Mouse (Mus musculus) neural tube, embryonic 12.5 days (tissue): ENCODE results near the gene Tmem132b. TPM values are rescaled to one million over a fixed set of nuclear protein-coding genes. Genes with fewer than 3 reads are reported as not detected.

Experiments
- ATAC-seq: fragments of 200-750 bp; cut with Nextera tagmentation; 2 replicates; pipeline ENCODE4 v1.8.0; 2017; ENCODE audit warnings: low read depth, mild to moderate bottlenecking, moderate TSS enrichment, moderate library complexity; ENCODE audit not compliant: low FRiP score
- H3K27ac ChIP-seq: fragments of 300-500 bp; sonication (generic); 2 replicates; pipeline ENCODE4 v1.5.1; 2016
- H3K27me3 ChIP-seq: fragments of 300-500 bp; sonication (generic); replicated peaks from 2 replicates; pipeline ENCODE4 v1.6.1; 2016; ENCODE audit warnings: mild to moderate bottlenecking
- H3K36me3 ChIP-seq: fragments of 300-500 bp; sonication (generic); 2 replicates; pipeline ENCODE4 v1.6.1; 2016; ENCODE audit warnings: mild to moderate bottlenecking
- H3K4me1 ChIP-seq: fragments of 300-500 bp; sonication (generic); 2 replicates; pipeline ENCODE4 v1.6.1; 2016
- H3K4me2 ChIP-seq: fragments of 300-500 bp; sonication (generic); replicated peaks from 2 replicates; pipeline ENCODE4 v1.6.1; 2016; ENCODE audit warnings: mild to moderate bottlenecking
- H3K4me3 ChIP-seq: fragments of 300-500 bp; sonication (generic); 2 replicates; pipeline ENCODE4 v1.5.1; 2016
- H3K9ac ChIP-seq: fragments of 300-500 bp; sonication (generic); 2 replicates; pipeline ENCODE4 v1.6.1; 2016; ENCODE audit warnings: mild to moderate bottlenecking
- H3K9me3 ChIP-seq: fragments of 300-500 bp; sonication (generic); 2 replicates; pipeline ENCODE4 v1.6.1; 2016; ENCODE audit warnings: mild to moderate bottlenecking
- whole genome bisulfite sequencing: fragments of 180-500 bp; shearing (Covaris S2); methylation state at CpG from one replicate; pipeline ENCODE4 v1.1.7; 2016; 5-methylcytosine and 5-hydroxymethylcytosine counted together
- polyA plus RNA-seq: library from polyadenylated mRNA; unstranded; fragments of >200 nt; fragmentation: Nextera tagmentation; extraction: Ambion mirVana; gene quantifications from 2 replicates; pipeline ENCODE4 v1.2.1, GENCODE M21; 2016

The Tmem132b gene
- polyA plus RNA-seq, 1 experiment from 2014 or later = 3.1 TPM

GRCm38 (mm10) chr5:125641531-125642147 lies 110.1 kb downstream of the Tmem132b start:
- no peak overlapping the region for H3K27ac ChIP-seq
- no peaks in the 10 kb centered on the region for H3K9me3 ChIP-seq
- no peak overlapping the region for H3K4me2 ChIP-seq
- WGBS = 70% methylated on average over 18 of the region's 18 CpGs
- no peak overlapping the region for H3K9ac ChIP-seq
- ATAC-seq = no peak
- no peak overlapping the region for H3K4me3 ChIP-seq
- no peaks in the 10 kb centered on the region for H3K36me3 ChIP-seq
- no peaks in the 10 kb centered on the region for H3K27me3 ChIP-seq
- H3K4me1 ChIP-seq = no peaks in the 10 kb centered on the region

GRCm38 (mm10) chr5:125648236-125648635 lies 116.7 kb downstream of the Tmem132b start:
- no peak overlapping the region for H3K27ac ChIP-seq
- H3K4me3 ChIP-seq = no peak overlapping the region
- H3K4me1 ChIP-seq = no peaks in the 10 kb centered on the region
- WGBS = 89% methylated on average over 6 of the region's 6 CpGs
- no peak for ATAC-seq
- H3K36me3 ChIP-seq = no peaks in the 10 kb centered on the region
- H3K4me2 ChIP-seq = no peak overlapping the region
- no peaks in the 10 kb centered on the region for H3K27me3 ChIP-seq
- no peaks in the 10 kb centered on the region for H3K9me3 ChIP-seq
- no peak overlapping the region for H3K9ac ChIP-seq

GRCm38 (mm10) chr5:125649982-125650381 lies 118.4 kb downstream of the Tmem132b start:
- Histone ChIP-seq H3K9me3 (no peaks in the 10 kb centered on the region), H3K27ac (no peak overlapping the region), H3K4me1 (no peaks in the 10 kb centered on the region), H3K36me3 (no peaks in the 10 kb centered on the region), H3K27me3 (no peaks in the 10 kb centered on the region), H3K4me2 (no peak overlapping the region), H3K4me3 (no peak overlapping the region), H3K9ac (no peak overlapping the region)
- ATAC-seq = no peak
- WGBS = 17% methylated on average over 2 of the region's 2 CpGs

GRCm38 (mm10) chr5:125658101-125658500 lies 126.5 kb downstream of the Tmem132b start:
- Histone ChIP-seq H3K4me2 (no peak overlapping the region), H3K9me3 (no peaks in the 10 kb centered on the region), H3K27ac (no peak overlapping the region), H3K36me3 (no peaks in the 10 kb centered on the region), H3K4me1 (no peaks in the 10 kb centered on the region), H3K4me3 (no peak overlapping the region), H3K27me3 (no peaks in the 10 kb centered on the region), H3K9ac (no peak overlapping the region)
- 83% methylated on average over 5 of the region's 5 CpGs for WGBS
- no peak for ATAC-seq

- H3K9ac ChIP-seq = no peak overlapping the region
- no peak for ATAC-seq
- no peak overlapping the region for H3K4me3 ChIP-seq
- WGBS = 34% methylated on average over 14 of the region's 14 CpGs
- no peak overlapping the region for H3K27ac ChIP-seq
- no peaks in the 10 kb centered on the region for H3K36me3 ChIP-seq
- no peak overlapping the region for H3K4me2 ChIP-seq
- no peaks in the 10 kb centered on the region for H3K4me1 ChIP-seq
- H3K9me3 ChIP-seq = no peaks in the 10 kb centered on the region
- H3K27me3 ChIP-seq = no peaks in the 10 kb centered on the region
These were observed 127.6 kb downstream of the Tmem132b start for GRCm38 (mm10) chr5:125658959-125659749.

GRCm38 (mm10) chr5:125675623-125676022 lies 144.0 kb downstream of the Tmem132b start:
- peaks cover 12% of the 10 kb centered on the region for H3K4me1 ChIP-seq
- no peak overlapping the region for H3K9ac ChIP-seq
- no peaks in the 10 kb centered on the region for H3K36me3 ChIP-seq
- H3K27me3 ChIP-seq = no peaks in the 10 kb centered on the region
- no peak overlapping the region; the same call in 1 of the 2 replicates for H3K4me2 ChIP-seq
- H3K4me3 ChIP-seq = no peak overlapping the region
- 0 out of 2 replicates have a peak, but pooled peaks have one; percentile 53 for ATAC-seq
- no peak overlapping the region for H3K27ac ChIP-seq
- H3K9me3 ChIP-seq = no peaks in the 10 kb centered on the region
- 32% methylated on average over 13 of the region's 13 CpGs for WGBS

- no peak for ATAC-seq
- H3K9me3 ChIP-seq = no peaks in the 10 kb centered on the region
- H3K4me3 ChIP-seq = no peak overlapping the region
- no peaks in the 10 kb centered on the region for H3K36me3 ChIP-seq
- no peaks in the 10 kb centered on the region for H3K27me3 ChIP-seq
- H3K27ac ChIP-seq = no peak overlapping the region
- WGBS = 76% methylated on average over 7 of the region's 7 CpGs
- H3K4me2 ChIP-seq = no peak overlapping the region; the same call in 1 of the 2 replicates
- peaks cover 12% of the 10 kb centered on the region for H3K4me1 ChIP-seq
- H3K9ac ChIP-seq = no peak overlapping the region
These were observed 144.6 kb downstream of the Tmem132b start for GRCm38 (mm10) chr5:125676025-125676623.

- Histone ChIP-seq H3K9ac (no peak overlapping the region), H3K9me3 (no peaks in the 10 kb centered on the region), H3K4me1 (0 out of 2 replicates have a peak, but pooled peaks cover 4% of the 10 kb centered on the region), H3K27ac (no peak overlapping the region), H3K4me3 (no peak overlapping the region), H3K4me2 (no peak overlapping the region), H3K27me3 (no peaks in the 10 kb centered on the region), H3K36me3 (no peaks in the 10 kb centered on the region)
- no peak for ATAC-seq
- WGBS = 96% methylated on average over 6 of the region's 6 CpGs
These were observed 149.3 kb downstream of the Tmem132b start for GRCm38 (mm10) chr5:125680889-125681288.

- no peak overlapping the region for H3K27ac ChIP-seq
- no peak overlapping the region for H3K4me3 ChIP-seq
- H3K9ac ChIP-seq = no peak overlapping the region
- ATAC-seq = no peak
- no peaks in the 10 kb centered on the region for H3K27me3 ChIP-seq
- no peaks in the 10 kb centered on the region for H3K9me3 ChIP-seq
- H3K4me2 ChIP-seq = no peak overlapping the region
- no peaks in the 10 kb centered on the region for H3K4me1 ChIP-seq
- no peaks in the 10 kb centered on the region for H3K36me3 ChIP-seq
- WGBS = 88% methylated on average over 6 of the region's 6 CpGs
These were observed 151.9 kb downstream of the Tmem132b start for GRCm38 (mm10) chr5:125683491-125683890.

- Histone ChIP-seq H3K4me3 (no peak overlapping the region), H3K9ac (no peak overlapping the region), H3K4me1 (no peaks in the 10 kb centered on the region), H3K27me3 (no peaks in the 10 kb centered on the region), H3K9me3 (no peaks in the 10 kb centered on the region), H3K4me2 (no peak overlapping the region), H3K36me3 (no peaks in the 10 kb centered on the region), H3K27ac (no peak overlapping the region)
- no peak for ATAC-seq
- WGBS = 42% methylated on average over 11 of the region's 11 CpGs
These were observed 154.2 kb downstream of the Tmem132b start for GRCm38 (mm10) chr5:125685681-125686331.

GRCm38 (mm10) chr5:125692538-125692937 lies 161.0 kb downstream of the Tmem132b start:
- WGBS = 60% methylated on average over 10 of the region's 10 CpGs
- no peak overlapping the region for H3K27ac ChIP-seq
- no peaks in the 10 kb centered on the region for H3K27me3 ChIP-seq
- no peak for ATAC-seq
- no peak overlapping the region for H3K4me2 ChIP-seq
- no peak overlapping the region for H3K4me3 ChIP-seq
- H3K9me3 ChIP-seq = no peaks in the 10 kb centered on the region
- H3K4me1 ChIP-seq = no peaks in the 10 kb centered on the region
- H3K36me3 ChIP-seq = no peaks in the 10 kb centered on the region
- no peak overlapping the region for H3K9ac ChIP-seq

GRCm38 (mm10) chr5:125699395-125699794 lies 167.8 kb downstream of the Tmem132b start:
- WGBS = 82% methylated on average over 3 of the region's 3 CpGs
- Histone ChIP-seq H3K36me3 (no peaks in the 10 kb centered on the region), H3K4me2 (no peak overlapping the region), H3K9ac (no peak overlapping the region), H3K27ac (no peak overlapping the region), H3K27me3 (no peaks in the 10 kb centered on the region), H3K4me3 (no peak overlapping the region), H3K4me1 (no peaks in the 10 kb centered on the region), H3K9me3 (no peaks in the 10 kb centered on the region)
- no peak for ATAC-seq
